ENCODE assay signal across 9 mouse cellular contexts in the genomic region with DNA sequence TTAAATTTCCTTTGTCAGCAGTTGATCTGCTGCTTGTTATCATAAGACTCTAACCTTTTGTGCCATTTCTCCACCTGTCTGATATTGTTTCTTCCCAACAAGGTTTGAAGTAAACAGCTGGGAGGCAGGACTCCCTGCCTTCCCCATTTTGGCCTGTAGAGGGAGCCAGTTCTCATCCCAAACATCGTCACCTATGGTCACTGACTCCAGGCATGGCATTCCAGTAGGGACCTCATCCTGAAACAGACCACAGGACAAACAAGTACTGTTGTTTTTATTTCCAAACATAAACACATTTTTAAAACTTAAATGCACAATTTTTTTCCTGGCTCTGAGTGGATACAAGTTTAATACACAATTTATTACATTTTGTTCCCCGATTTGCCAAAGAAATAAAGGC. TPM values are rescaled to one million over a fixed set of nuclear protein-coding genes. Genes with fewer than 3 reads are reported as not detected.
DNase-seq lines count a peak whose midpoint lies in the region; ATAC-seq and TF ChIP-seq lines count a peak whose summit lies in the region.
"Had no signal": no experiment of that assay in that cellular context is flagged by ENCODE, and none has a peak within 500 bp of the region (broad histone marks: within the 10 kb centered on the region; RNA-seq: fewer than 3 reads in every experiment).

No protein-coding gene starts in this region.

- H3K4me1 ChIP-seq in heart, postnatal 0 days (ENCODE audit: control insufficient read depth, insufficient read depth) = no peaks in the 10 kb centered on the region
- H3K4me1 ChIP-seq: lung, embryonic 15.5 days had no signal

- no peaks in the 10 kb centered on the region for H3K9me3 ChIP-seq in heart, postnatal 0 days (replicated peaks; ENCODE audit: control insufficient read depth, low read length)
- H3K9me3 ChIP-seq: lung, embryonic 15.5 days had no signal

- H3K4me3 ChIP-seq in heart, postnatal 0 days (ENCODE audit: low read depth, low read length) = no peak overlapping the region
- H3K4me3 ChIP-seq: lung, embryonic 15.5 days had no signal

- no peak overlapping the region for H3K9ac ChIP-seq in heart, postnatal 0 days (replicated peaks; ENCODE audit: low read depth, low read length)
- H3K9ac ChIP-seq: lung, embryonic 15.5 days had no signal

- peak; percentile 29 for DNase-seq in heart, postnatal 0 days (ENCODE audit: low spot score)
- no peak for DNase-seq in heart, postnatal 25 days (ENCODE audit: low spot score)
- DNase-seq in ZHBTc4 (ENCODE audit: low read depth, low spot score) = peak; percentile 80
- DNase-seq in cerebellum, postnatal 14 days = peak; percentile 77 to 82
- DNase-seq in heart, postnatal 36 days = peak; percentile 52 to 73
- DNase-seq in left cerebral cortex, adult 18-20 months (ENCODE audit: low spot score in 2 of 2) = peak; percentile 53 to 61
- peak; percentile 60 for DNase-seq in naive thymus-derived CD4-positive, alpha-beta T cell, adult 2 months (ENCODE audit: low read depth)
- peak; percentile 36 for DNase-seq in thymus, postnatal 0 days (ENCODE audit: low spot score)

- no peak overlapping the region for H3K27ac ChIP-seq in heart, postnatal 0 days (ENCODE audit: low read depth)
- H3K27ac ChIP-seq: lung, embryonic 15.5 days had no signal

- H3K4me2 ChIP-seq in heart, postnatal 0 days (ENCODE audit: low read depth, low read length) = no peak overlapping the region
- H3K4me2 ChIP-seq: lung, embryonic 15.5 days had no signal

- TF ChIP-seq CTCF in heart, postnatal 0 days (IDR thresholded peaks at IDR 0.05; ENCODE audit: low read depth) = peak; percentile 90

- TF ChIP-seq EP300 in heart, postnatal 0 days (IDR thresholded peaks at IDR 0.05; ENCODE audit: low read depth) = no peak

- intact Hi-C loops in heart, postnatal 25 days (cut with DNase I) = loop anchor here (2.0 to 5.0 kb wide), 2 partner anchors 277 to 369 kb away; no protein-coding TSS in a partner anchor
- intact Hi-C loops in heart, postnatal 36 days (cut with DNase I) = loop anchor here (1.0 kb wide), 2 partner anchors 277 to 370 kb away; no protein-coding TSS in a partner anchor

- no peaks in the 10 kb centered on the region for H3K36me3 ChIP-seq in heart, postnatal 0 days (replicated peaks; ENCODE audit: control insufficient read depth, insufficient read depth, low read length)
- H3K36me3 ChIP-seq: lung, embryonic 15.5 days had no signal

- WGBS in heart, postnatal 0 days = 45% methylated on average over 2 of the region's 2 CpGs

- ATAC-seq in heart, postnatal 0 days (ENCODE audit: insufficient read depth, low read depth) = peak; percentile 62; the same call in 1 of the 2 replicates

- no peaks in the 10 kb centered on the region for H3K27me3 ChIP-seq in heart, postnatal 0 days (ENCODE audit: control insufficient read depth, insufficient read depth, low read length)
- H3K27me3 ChIP-seq: lung, embryonic 15.5 days had no signal

RNA-seq across cellular contexts. Expression of a gene that starts 40.1 kb away (rescaled TPM):
- 0.31 TPM in 1 of 2 replicates, not detected in the other for total RNA-seq in heart, postnatal 0 days (2014; rRNA removed; ENCODE audit: low replicate concordance)
- 0.03 TPM in 1 of 2 replicates, not detected in the other for polyA plus RNA-seq in heart, postnatal 0 days (2015; fragmentation: Nextera tagmentation; extraction: Ambion mirVana)
- total RNA-seq in heart, postnatal 25 days (2021) = not detected
- not detected for total RNA-seq in heart, postnatal 36 days (2021)
- 1 to 10 TPM; 2.2 to 3.3 TPM for total RNA-seq in left cerebral cortex, adult 18-20 months (2021)
- 20.7 and 24.0 TPM in 2 replicates for polyA plus RNA-seq in thymus, postnatal 0 days (2015; fragmentation: Nextera tagmentation; extraction: Ambion mirVana)

RNA-seq across cellular contexts. Expression of a gene that starts 47.2 kb away (rescaled TPM):
- total RNA-seq in heart, postnatal 0 days (2014; rRNA removed; ENCODE audit: low replicate concordance) = not detected in 2 replicates
- 0.04 TPM in 1 of 2 replicates, not detected in the other for polyA plus RNA-seq in heart, postnatal 0 days (2015; fragmentation: Nextera tagmentation; extraction: Ambion mirVana)
- total RNA-seq in heart, postnatal 25 days (2021) = not detected
- not detected for total RNA-seq in heart, postnatal 36 days (2021)
- total RNA-seq in left cerebral cortex, adult 18-20 months (2021) = under 1 TPM; 0.68 to 1.00 TPM
- polyA plus RNA-seq in thymus, postnatal 0 days (2015; fragmentation: Nextera tagmentation; extraction: Ambion mirVana) = 3.4 and 4.6 TPM in 2 replicates
- polyA plus RNA-seq: lung, embryonic 15.5 days had no signal

RNA-seq across cellular contexts. Expression of a gene that starts 58.5 kb away (rescaled TPM):
- total RNA-seq in heart, postnatal 0 days (2014; rRNA removed; ENCODE audit: low replicate concordance) = 1.8 and 2.8 TPM in 2 replicates
- 1.0 and 1.6 TPM in 2 replicates for polyA plus RNA-seq in heart, postnatal 0 days (2015; fragmentation: Nextera tagmentation; extraction: Ambion mirVana)
- under 1 TPM in 1 of 2 experiments, not detected in 1; 0.06 TPM for total RNA-seq in heart, postnatal 25 days (2021)
- under 1 TPM in 1 of 2 experiments, not detected in 1; 0.08 TPM for total RNA-seq in heart, postnatal 36 days (2021)
- 1 to 10 TPM; 5.7 to 7.7 TPM for total RNA-seq in left cerebral cortex, adult 18-20 months (2021)
- 0.31 and 0.33 TPM in 2 replicates for polyA plus RNA-seq in thymus, postnatal 0 days (2015; fragmentation: Nextera tagmentation; extraction: Ambion mirVana)
